Mouse (Mus musculus): ENCODE data around the gene Mroh8.
"Not testable (repeated sequence)": the region's sequence is repeated elsewhere in the genome, so short reads cannot be mapped to it uniquely, and the experiment has no call there.

Mroh8 gene

GRCm38 (mm10) chr2:157287542-157287941 lies 8.2 kb upstream of the Mroh8 start:
- peak; percentile 25 for DNase-seq

- DNase-seq, result no peak
These were observed 4.0 kb upstream of the Mroh8 start for GRCm38 (mm10) chr2:157283321-157283720.

GRCm38 (mm10) chr2:157278717-157279415 lies 483 bp downstream of the Mroh8 start, which contains the start of gene Rpn2:
Rpn2 (plus strand) TSS chr2:157279017.
- peak; percentile 98 for DNase-seq

DNA sequence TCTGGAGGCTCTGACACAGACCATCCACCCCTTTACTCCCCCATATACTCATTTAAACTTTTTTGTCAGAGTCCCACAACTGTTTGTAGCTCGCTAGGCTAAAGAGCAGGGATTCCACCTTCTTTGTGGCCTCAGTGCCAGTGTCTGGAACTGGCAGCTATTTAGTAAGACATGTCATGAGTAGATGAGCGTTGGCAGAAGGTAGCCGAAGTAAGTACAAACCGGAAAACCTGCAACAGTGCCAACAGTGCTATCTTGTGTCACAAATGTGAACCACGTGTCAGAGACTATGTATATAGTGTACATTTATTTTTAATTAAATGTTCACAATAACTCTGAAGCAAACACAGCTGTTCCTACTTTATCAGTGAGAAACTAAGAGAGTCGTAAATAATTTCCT lies 15.5 kb downstream of the Mroh8 start:
- no peak for DNase-seq

DNA sequence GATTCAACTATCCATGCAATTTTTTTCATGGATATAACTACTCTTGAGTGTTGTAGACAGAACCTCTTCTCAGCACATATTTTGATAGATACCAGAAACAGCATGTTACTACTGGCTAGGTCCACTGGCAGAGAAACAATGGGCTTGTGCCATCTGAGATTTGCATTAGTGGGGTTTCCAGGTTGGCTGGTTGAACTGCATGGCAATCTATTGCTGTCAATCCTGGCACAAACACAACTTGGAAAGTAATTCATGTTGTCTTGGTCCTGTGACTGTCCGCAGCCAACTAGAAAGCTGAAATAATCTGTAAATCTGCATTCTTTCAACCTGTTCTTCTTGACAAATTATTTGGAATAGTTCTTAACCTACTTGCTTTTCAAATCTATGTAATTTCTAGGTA lies 16.2 kb downstream of the Mroh8 start:
- DNase-seq, result no peak

GRCm38 (mm10) chr2:157262506-157262905 lies 16.8 kb downstream of the Mroh8 start:
- no peak for DNase-seq

DNA sequence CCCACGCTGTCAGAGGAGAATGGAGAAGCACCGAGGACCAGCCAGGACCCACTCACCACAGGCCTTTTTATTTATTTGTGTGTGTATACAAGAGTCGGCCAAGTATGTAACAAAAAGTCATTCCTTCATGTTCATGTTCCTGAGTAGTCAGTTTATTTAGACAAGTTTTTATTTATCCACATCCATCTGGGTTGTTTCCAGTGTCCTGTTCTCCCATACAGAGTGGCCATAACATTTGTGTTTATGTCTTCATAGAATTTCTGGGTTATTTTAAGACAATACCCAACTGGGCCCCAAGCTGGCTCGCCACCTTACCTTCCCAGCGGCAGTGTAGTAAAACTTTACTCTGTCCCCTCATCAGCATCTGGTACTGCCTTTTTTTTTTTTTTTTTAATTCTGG lies 17.4 kb downstream of the Mroh8 start:
- DNase-seq, result no peak

DNA sequence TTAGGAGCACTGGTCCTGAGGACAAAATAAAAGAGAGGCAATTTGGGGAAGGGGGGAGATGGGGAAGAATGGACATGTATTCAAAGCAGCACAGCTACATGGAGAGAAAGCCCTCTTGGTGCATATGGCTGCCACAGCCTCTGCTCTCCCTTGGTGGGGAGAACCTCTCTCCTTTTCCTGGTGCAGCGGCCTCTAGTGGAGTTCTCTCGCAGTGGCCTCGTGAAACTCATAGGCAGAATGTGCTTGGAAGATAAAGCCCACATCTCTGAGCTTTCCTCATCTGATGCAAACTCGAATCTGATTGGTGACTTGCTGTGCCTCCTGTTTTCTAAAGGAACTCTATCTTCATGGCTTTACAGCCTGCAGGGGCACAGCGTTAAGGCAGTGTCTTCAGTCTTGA lies 19.6 kb downstream of the Mroh8 start:
- DNase-seq, result peak; percentile 75

DNA sequence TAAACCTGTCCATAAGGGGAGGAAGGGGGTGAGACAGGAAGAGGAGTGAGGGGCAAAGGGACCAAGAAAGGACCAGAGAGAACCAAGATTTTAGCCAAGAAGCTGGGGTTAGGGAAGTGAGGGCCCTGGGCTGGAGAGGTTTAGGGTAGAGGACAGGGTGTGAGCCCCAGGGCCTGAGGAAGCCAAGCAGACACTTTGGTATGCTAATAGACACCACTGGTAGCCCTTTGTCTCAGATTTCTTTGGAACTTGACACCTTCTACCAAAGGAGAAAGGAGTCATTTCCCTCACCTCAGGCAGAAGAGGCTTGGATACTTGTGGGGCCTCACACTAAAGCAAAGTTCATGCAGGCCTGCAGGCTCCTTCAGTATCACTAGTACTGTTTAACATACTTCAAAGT lies 31.2 kb downstream of the Mroh8 start:
- no peak for DNase-seq

DNA sequence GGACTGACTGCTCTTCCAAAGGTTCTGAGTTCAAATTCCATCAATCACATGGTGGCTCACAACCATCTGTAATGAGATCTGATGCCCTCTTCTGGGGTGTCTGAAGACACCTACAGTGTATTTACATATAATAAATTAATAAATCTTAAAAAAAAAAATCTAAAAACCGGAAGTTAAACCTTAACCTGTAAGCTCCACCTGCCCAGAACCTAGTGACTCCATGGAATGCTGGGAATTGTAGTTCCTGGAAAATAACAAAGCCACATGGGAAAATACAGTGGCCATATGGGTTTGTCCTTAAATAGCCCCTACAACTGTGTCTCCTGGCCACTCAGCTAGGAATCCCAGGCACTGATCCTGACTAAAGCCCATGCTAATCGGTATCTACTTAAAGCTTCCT lies 33.7 kb downstream of the Mroh8 start:
- no peak for DNase-seq

DNA sequence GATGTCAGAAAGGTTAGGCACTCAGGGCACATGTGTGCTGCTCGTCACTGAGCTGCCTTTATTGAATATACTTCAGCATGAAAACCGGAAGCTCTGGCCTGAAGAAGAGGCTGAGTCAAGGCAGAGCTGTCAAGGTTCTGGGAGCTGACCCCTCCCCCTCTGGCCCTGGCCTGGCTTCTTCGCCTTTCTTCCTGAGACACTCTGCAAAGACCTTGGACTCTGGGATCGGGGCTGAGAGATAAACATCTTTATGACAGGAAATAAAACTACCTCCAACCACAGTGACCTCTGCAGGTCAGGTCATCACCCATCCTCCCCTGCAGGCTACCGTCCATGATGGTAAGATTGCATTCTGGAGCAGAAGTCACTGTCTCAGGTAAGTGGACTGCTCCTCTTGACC lies 34.3 kb downstream of the Mroh8 start:
- no peak for DNase-seq

DNA sequence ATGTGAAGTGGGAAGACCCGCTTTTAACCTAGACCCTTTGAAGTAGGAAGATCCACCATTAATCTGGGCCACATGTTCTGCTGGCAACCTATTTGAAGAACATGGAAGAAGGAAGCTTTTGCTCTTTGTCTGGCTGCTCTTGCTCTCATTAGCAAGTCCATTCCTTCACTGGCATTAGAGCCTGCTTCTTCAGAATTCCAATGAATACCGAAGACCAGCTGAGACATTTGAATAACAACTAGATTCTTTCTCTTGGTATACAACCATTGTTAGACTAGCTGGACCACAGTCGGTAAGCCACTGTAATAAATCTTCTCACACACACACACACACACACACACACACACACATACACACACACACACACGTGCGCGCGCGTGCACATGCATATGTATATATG lies 43.4 kb downstream of the Mroh8 start:
- DNase-seq, result no peak

GRCm38 (mm10) chr2:157221916-157222315 lies 57.4 kb downstream of the Mroh8 start:
- not testable (repeated sequence) for DNase-seq

DNA sequence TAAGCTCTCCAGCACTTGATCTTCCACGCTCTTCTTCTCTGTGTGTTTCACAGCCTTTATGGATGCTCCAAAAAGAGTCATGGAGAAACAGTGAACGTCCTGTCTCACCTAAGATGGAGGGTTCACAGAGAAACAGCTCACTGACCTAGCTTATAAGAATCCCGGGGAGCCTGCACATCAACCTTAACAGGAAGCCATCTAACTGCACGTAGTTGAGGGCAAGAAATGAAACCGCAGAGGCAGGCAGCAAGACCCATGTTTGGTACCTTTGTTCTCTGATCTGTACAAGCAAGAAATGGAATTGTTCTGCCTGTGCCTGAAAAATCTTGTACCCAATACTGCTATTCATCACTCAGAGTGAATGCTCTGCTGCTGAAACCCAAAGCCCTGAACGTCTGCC lies 59.2 kb downstream of the Mroh8 start:
- no peak for DNase-seq

DNA sequence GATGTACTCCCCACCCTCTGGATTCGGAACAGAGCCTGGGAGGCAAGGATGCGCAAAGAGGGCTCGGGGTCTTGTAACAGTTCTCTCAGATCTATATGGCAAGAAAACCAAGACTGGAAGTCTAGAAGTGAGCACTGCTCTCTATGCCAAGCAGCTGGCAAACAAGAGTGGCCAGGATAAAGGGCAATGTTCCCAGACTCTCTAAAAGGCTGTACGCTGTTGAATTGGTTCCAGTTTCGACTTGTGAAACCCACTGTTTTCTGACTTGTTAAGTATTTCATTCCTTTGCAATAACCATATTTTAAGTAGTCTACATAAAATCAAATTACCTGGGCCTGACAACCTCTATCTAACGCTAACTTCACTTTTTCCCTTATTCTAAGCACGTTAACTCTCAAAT lies 67.6 kb downstream of the Mroh8 start:
- no peak for DNase-seq

DNA sequence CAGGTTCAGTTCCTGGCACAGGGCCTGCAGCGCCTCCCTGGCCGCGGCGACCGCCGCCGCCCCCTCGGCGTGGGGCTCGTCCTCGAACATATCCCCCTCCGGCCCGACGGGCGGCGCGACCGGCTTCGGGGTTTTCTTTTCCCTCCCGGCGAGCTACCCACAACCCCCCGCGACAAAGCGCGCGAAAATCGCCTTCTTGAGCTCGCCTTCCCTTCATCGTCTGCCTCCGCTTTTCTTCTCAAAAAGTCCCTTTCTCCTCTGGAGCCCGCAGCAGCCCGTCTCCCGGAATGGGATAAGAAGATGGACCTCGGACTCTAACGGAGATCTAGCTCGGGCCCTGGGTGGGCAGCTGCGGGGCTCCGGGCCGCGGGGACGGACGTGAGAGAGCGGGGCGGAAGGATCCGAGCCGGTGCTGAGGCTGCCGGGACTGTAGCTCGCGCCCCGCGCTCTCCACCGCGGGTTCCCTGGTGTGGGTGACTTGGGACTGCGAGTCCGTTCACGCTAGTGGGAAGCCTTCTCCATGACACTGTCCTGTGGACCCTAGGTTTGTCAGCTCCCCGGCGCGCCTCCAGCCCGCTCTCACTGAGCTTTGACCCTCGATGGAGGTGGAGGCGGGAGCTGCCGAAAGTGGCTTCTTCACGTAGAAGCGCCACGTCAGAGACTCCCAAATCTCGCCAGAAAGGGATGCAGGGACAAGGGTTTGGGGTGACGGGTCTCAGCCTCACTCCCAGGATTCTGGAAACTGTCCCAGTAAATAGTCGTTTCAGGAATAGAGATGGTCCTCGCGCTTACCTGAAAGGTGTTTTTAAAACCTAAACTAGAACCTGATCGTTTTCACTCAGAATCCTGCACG lies 74.8 kb downstream of the Mroh8 start, which contains the start of gene Rbl1:
TSS of gene Rbl1 (minus strand) at position 169 of the 853 bp plus-strand sequence.
- peak; percentile 89 for DNase-seq

- DNase-seq, result peak; percentile 45
These were observed 75.6 kb downstream of the Mroh8 start for GRCm38 (mm10) chr2:157203459-157204365.

DNA sequence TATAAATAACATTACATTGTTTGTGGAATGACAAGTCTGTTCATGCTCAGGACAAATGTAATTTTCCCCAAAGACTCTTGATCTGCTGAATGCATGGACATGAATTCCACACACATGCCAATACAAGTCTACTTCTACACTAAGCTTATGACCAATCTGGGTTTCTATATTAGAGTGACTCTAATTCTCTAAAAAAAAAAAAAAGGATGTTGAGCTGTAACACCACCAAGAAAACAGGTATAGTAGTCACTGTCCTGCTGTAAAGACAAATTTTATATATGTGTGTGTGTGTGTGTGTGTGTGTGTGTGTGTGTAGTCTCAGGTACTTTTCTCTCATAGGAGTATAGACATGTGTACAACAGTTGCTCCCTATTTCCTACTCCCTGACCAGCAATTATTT lies 76.3 kb downstream of the Mroh8 start:
- no peak for DNase-seq

- DNase-seq, result no peak
These were observed 77.0 kb downstream of the Mroh8 start for GRCm38 (mm10) chr2:157202361-157202760.

GRCm38 (mm10) chr2:157201081-157201830 lies 78.1 kb downstream of the Mroh8 start:
- no peak for DNase-seq

DNA sequence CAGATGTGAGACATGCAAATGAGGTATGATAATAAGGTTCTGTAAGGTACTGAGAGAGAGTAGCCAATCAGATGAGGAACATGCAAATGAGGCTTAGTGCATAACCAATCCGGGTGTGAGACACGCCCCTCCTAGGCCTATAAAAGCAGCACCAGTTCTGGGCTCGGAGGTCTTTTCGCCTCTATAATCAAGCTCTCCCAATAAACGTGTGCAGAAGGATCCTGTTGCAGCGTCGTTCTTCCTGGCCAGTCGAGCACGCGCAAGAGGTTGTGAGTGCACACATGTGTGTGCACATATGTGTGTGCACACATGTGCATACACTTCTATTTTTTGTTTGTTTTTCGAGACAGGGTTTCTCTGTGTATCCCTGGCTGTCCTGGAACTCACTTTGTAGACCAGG lies 80.9 kb downstream of the Mroh8 start:
- DNase-seq, result not testable (repeated sequence)

GRCm38 (mm10) chr2:157190651-157191050 lies 88.7 kb downstream of the Mroh8 start:
- no peak for DNase-seq

All from right cerebral cortex, postnatal 14 days (tissue).